Mouse (Mus musculus) G1E (cell line): ENCODE data around the gene Lmtk3. TPM values are rescaled to one million over a fixed set of nuclear protein-coding genes. Genes with fewer than 3 reads are reported as not detected.

Experiments
- ATAC-seq: 2 replicates; pipeline ENCODE4 v1.8.0; 2016; ENCODE audit warnings: mild to moderate bottlenecking; ENCODE audit not compliant: insufficient number of reproducible peaks, poor library complexity, low FRiP score, severe bottlenecking; ENCODE audit errors: extremely low read depth
- DNase-seq: peaks from one replicate; pipeline ENCODE4 v3.0.0; 2012; ENCODE audit warnings: low spot score
- H3K27me3 ChIP-seq: 2 replicates; pipeline ENCODE4 v1.6.1; 2012; ENCODE audit warnings: mild to moderate bottlenecking, low read length, inconsistent platforms; ENCODE audit not compliant: insufficient read depth
- H3K36me3 ChIP-seq: replicated peaks from 2 replicates; pipeline ENCODE3; 2012; ENCODE audit warnings: mild to moderate bottlenecking, inconsistent platforms
- H3K4me1 ChIP-seq: 2 replicates; pipeline ENCODE4 v1.6.1; 2012; ENCODE audit warnings: low read depth, low read length, inconsistent platforms, mixed read lengths; ENCODE audit not compliant: insufficient read depth
- H3K4me3 ChIP-seq: 2 replicates; pipeline ENCODE4 v1.5.1; 2012; ENCODE audit warnings: low read depth, mild to moderate bottlenecking, inconsistent platforms, low read length, moderate library complexity, mixed read lengths
- H3K9me3 ChIP-seq: replicated peaks from 2 replicates; pipeline ENCODE4 v1.6.1; 2012; ENCODE audit warnings: inconsistent platforms
- CTCF ChIP-seq: IDR thresholded peaks from 2 replicates; pipeline ENCODE4 v1.5.1; 2012; ENCODE audit warnings: low read depth, low read length, inconsistent platforms, mixed read lengths
- GATA1 ChIP-seq: IDR thresholded peaks from 2 replicates; pipeline ENCODE4 v1.6.1; 2012; ENCODE audit warnings: borderline replicate concordance, low read length, inconsistent platforms, mixed read lengths
- GATA2 ChIP-seq: IDR thresholded peaks from 2 replicates; pipeline ENCODE4 v1.6.1; 2012; ENCODE audit warnings: low read depth, low read length, inconsistent platforms, borderline replicate concordance
- POLR2AphosphoS5 ChIP-seq: IDR thresholded peaks from 2 replicates; pipeline ENCODE4 v1.6.1; 2012; ENCODE audit warnings: low read depth, low read length, inconsistent platforms; ENCODE audit not compliant: insufficient replicate concordance
- TAL1 ChIP-seq: conservative IDR thresholded peaks from 2 replicates; pipeline ENCODE4 v1.6.1; 2012; ENCODE audit warnings: low read depth, low read length, inconsistent platforms, mixed read lengths
- polyA plus RNA-seq: library from polyadenylated mRNA; stranded (reverse); fragments of >175 nt; gene quantifications from 2 replicates; pipeline ENCODE4 v1.2.3, GENCODE M21; 2012
- total RNA-seq, 2 experiments: library from RNA; stranded (forward) in 1 of 2; stranded (reverse) in 1 of 2; fragments of 200-1000 nt in 1 of 2; fragments of >200 nt in 1 of 2; fragmentation: Nextera tagmentation in 1 of 2; gene quantifications; 2 replicates each; pipeline ENCODE4 v1.2.3; 2014 to 2017

Gene Lmtk3
- total and polyA plus RNA-seq, 3 experiments, result 0.03 to 1.1 TPM; not detected in 1

- TF ChIP-seq POLR2AphosphoS5 (no peak), TAL1 (no peak), GATA1 (no peak), GATA2 (no peak), CTCF (no peak)
- H3K4me3 ChIP-seq, result peak overlapping the region; percentile 13; the same call in 1 of the 2 replicates
- no peak for ATAC-seq
- H3K36me3 ChIP-seq, result peaks cover 18% of the 10 kb centered on the region
- DNase-seq, result no peak
- peaks cover 31% of the 10 kb centered on the region for H3K4me1 ChIP-seq
- peaks cover 27% of the 10 kb centered on the region for H3K9me3 ChIP-seq
- H3K27me3 ChIP-seq, result peaks cover 2% of the 10 kb centered on the region; the same call in 1 of the 2 replicates
These were observed 49.7 kb downstream of the Lmtk3 start for GRCm38 (mm10) chr7:45833148-45833790.

GRCm38 (mm10) chr7:45833924-45834323, 50.4 kb downstream of the Lmtk3 start:
- ATAC-seq, result no peak
- peaks cover 25% of the 10 kb centered on the region for H3K4me1 ChIP-seq
- TF ChIP-seq GATA2 (no peak), POLR2AphosphoS5 (no peak), CTCF (no peak), GATA1 (no peak), TAL1 (no peak)
- peaks cover 12% of the 10 kb centered on the region for H3K36me3 ChIP-seq
- H3K9me3 ChIP-seq, result peaks cover 27% of the 10 kb centered on the region
- peak overlapping the region; percentile 13; the same call in 1 of the 2 replicates for H3K4me3 ChIP-seq
- no peak for DNase-seq
- peaks cover 2% of the 10 kb centered on the region; the same call in 1 of the 2 replicates for H3K27me3 ChIP-seq

DNA sequence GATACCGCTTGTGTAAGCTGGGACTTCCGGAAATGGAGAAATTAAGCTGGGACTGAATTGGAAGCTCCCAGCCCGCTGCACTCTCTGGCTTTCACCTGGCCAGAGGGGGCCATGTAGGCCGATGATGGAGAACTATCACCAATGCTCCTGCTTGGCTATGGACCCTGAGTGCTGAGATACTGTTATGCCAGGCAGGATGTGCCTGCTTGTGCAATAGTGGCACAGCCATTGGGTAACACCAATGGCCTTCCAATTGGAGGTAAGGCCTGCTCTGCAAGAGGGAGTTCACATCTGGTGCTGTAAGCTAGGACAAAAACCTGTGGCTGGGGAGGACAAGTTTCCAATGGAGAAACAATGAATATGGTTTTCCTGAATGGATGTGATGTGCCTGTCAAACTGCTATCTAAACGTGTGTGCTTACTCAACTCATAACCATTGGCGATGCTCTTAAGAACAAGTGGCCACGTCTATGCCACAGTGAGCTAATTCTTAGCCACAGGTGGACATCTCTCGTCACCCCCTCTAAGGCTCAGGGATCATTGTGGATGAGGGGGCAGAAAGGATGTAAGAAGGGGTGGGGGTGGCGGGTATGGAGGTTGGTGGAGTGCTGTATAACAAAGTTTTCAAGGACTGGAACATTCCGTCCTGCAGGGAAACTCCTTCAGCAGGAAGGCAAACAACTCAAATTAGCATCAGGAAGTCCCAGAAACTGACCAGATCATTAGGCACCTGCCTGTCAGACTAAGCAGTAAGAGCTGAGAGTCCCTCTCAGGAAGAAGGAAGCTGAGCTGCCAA, 59.6 kb downstream of the Lmtk3 start:
- Histone ChIP-seq H3K9me3 (no peaks in the 10 kb centered on the region), H3K4me3 (no peak overlapping the region), H3K36me3 (no peaks in the 10 kb centered on the region), H3K4me1 (no peaks in the 10 kb centered on the region), H3K27me3 (peaks cover 38% of the 10 kb centered on the region)
- ATAC-seq, result no peak
- no peak for DNase-seq
- no peak for TF ChIP-seq GATA1
- TF ChIP-seq TAL1, result no peak
- no peak for TF ChIP-seq POLR2AphosphoS5
- no peak for TF ChIP-seq GATA2
- no peak for TF ChIP-seq CTCF

DNA sequence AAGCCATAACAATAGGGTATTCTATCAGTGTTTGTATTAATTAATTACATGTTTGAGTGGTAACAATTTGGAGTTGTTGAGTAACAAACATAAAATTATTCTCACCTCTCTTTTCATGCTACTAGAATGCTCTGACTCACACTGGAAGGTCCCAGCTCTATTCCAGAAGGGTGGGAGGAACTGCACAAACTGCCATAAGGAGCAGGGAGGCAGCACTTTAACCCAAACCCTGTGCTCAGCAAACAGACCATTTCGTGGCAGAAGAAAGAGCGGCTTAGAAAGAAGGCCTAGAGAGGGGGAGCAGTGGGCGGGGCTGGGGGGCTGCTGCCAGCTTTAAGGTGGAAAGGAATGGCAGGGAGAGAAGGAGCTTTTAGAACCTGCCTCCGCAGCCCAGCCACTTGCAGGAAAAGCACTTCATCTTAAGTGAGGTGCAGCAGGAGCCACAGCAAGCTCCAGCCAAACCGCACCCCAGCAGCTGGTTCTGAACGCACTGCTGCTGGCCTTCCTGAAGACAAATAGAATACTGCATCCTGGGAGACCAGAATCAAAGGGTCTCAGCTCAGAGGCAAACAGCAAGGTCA, 65.0 kb downstream of the Lmtk3 start:
- no peak for TF ChIP-seq POLR2AphosphoS5
- Histone ChIP-seq H3K4me3 (no peak overlapping the region), H3K4me1 (no peaks in the 10 kb centered on the region), H3K36me3 (no peaks in the 10 kb centered on the region), H3K9me3 (no peaks in the 10 kb centered on the region), H3K27me3 (peaks cover 34% of the 10 kb centered on the region)
- ATAC-seq (no peak), DNase-seq (no peak)

DNA sequence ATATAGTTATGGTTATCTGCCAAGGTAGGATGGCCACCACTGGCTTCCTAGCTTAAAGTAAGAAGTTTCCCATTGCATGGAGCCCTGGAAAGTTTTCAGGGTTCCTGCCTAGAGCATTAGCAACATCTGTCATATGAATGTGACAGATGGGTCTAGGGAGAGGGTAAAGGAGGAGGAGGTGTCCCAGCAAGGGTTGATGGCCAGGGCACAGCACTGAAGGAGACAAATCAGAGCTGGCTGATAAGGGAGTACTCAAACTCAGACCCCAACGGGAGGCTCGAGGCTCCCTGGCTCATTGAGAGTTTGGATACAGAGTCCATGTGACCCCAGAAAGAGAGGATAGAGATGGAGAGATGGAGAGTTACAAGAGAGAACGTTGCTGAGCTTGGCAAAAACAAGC, 67.1 kb downstream of the Lmtk3 start:
- Histone ChIP-seq H3K27me3 (peaks cover 35% of the 10 kb centered on the region), H3K4me1 (no peaks in the 10 kb centered on the region), H3K36me3 (no peaks in the 10 kb centered on the region), H3K4me3 (no peak overlapping the region), H3K9me3 (no peaks in the 10 kb centered on the region)
- TF ChIP-seq GATA2, result no peak
- TF ChIP-seq CTCF, result no peak
- TF ChIP-seq POLR2AphosphoS5, result no peak
- no peak for TF ChIP-seq TAL1
- no peak for TF ChIP-seq GATA1
- no peak for DNase-seq
- ATAC-seq, result no peak

- H3K27me3 ChIP-seq, result peaks cover 45% of the 10 kb centered on the region
- H3K4me3 ChIP-seq, result no peak overlapping the region
- ATAC-seq, result no peak
- no peaks in the 10 kb centered on the region for H3K9me3 ChIP-seq
- no peak for DNase-seq
- H3K36me3 ChIP-seq, result no peaks in the 10 kb centered on the region
- no peaks in the 10 kb centered on the region for H3K4me1 ChIP-seq
- TF ChIP-seq GATA1 (no peak), GATA2 (no peak), CTCF (no peak), POLR2AphosphoS5 (no peak), TAL1 (no peak)
These were observed 69.6 kb downstream of the Lmtk3 start for GRCm38 (mm10) chr7:45853089-45853488.

Other genes with a start within 250 kb of the Lmtk3 start
Only the 20 nearest of the 28 such genes appear.
- not detected in 2 replicates for gene Mamstr, start 143.8 kb upstream of the Lmtk3 start, total RNA-seq (2014; fragmentation: Nextera tagmentation)
- not detected in 2 replicates for gene Mamstr, start 143.8 kb upstream of the Lmtk3 start, total RNA-seq (2017)
- not detected in 2 replicates for gene Mamstr, start 143.8 kb upstream of the Lmtk3 start, polyA plus RNA-seq
- not detected in 2 replicates for gene Fut2, start 117.3 kb upstream of the Lmtk3 start, total RNA-seq (2014; fragmentation: Nextera tagmentation)
- gene Fut2, start 117.3 kb upstream of the Lmtk3 start, total RNA-seq (2017), result 0.38 TPM in 1 of 2 replicates, not detected in the other
- not detected in 2 replicates for gene Fut2, start 117.3 kb upstream of the Lmtk3 start, polyA plus RNA-seq
- not detected in 2 replicates for gene Ntn5, start 99.7 kb upstream of the Lmtk3 start, total RNA-seq (2014; fragmentation: Nextera tagmentation)
- gene Ntn5, start 99.7 kb upstream of the Lmtk3 start, total RNA-seq (2017), result not detected in 2 replicates
- gene Ntn5, start 99.7 kb upstream of the Lmtk3 start, polyA plus RNA-seq, result 0.21 and 0.29 TPM in 2 replicates
- gene Sec1, start 89.3 kb upstream of the Lmtk3 start, total RNA-seq (2014; fragmentation: Nextera tagmentation), result not detected in 2 replicates
- gene Sec1, start 89.3 kb upstream of the Lmtk3 start, total RNA-seq (2017), result not detected in 2 replicates
- 0.02 TPM in 1 of 2 replicates, not detected in the other for gene Sec1, start 89.3 kb upstream of the Lmtk3 start, polyA plus RNA-seq
- gene Car11, start 83.9 kb upstream of the Lmtk3 start, total RNA-seq (2014; fragmentation: Nextera tagmentation), result 0.92 and 3.5 TPM in 2 replicates
- gene Car11, start 83.9 kb upstream of the Lmtk3 start, total RNA-seq (2017), result 0.16 and 0.58 TPM in 2 replicates
- gene Car11, start 83.9 kb upstream of the Lmtk3 start, polyA plus RNA-seq, result 0.63 and 0.78 TPM in 2 replicates
- gene Dbp, start 78.7 kb upstream of the Lmtk3 start, total RNA-seq (2014; fragmentation: Nextera tagmentation), result 22.8 and 30.2 TPM in 2 replicates
- 33.7 and 37.8 TPM in 2 replicates for gene Dbp, start 78.7 kb upstream of the Lmtk3 start, total RNA-seq (2017)
- gene Dbp, start 78.7 kb upstream of the Lmtk3 start, polyA plus RNA-seq, result 18.0 and 23.0 TPM in 2 replicates
- gene Rpl18, start 68.3 kb upstream of the Lmtk3 start, total RNA-seq (2014; fragmentation: Nextera tagmentation), result 3,054 and 3,291 TPM in 2 replicates
- gene Rpl18, start 68.3 kb upstream of the Lmtk3 start, total RNA-seq (2017), result 1,837 and 1,972 TPM in 2 replicates
- 14,383 and 17,578 TPM in 2 replicates for gene Rpl18, start 68.3 kb upstream of the Lmtk3 start, polyA plus RNA-seq
- gene Sphk2, start 65.7 kb upstream of the Lmtk3 start, total RNA-seq (2014; fragmentation: Nextera tagmentation), result 16.3 and 21.4 TPM in 2 replicates
- 9.3 and 9.8 TPM in 2 replicates for gene Sphk2, start 65.7 kb upstream of the Lmtk3 start, total RNA-seq (2017)
- 96.0 and 115 TPM in 2 replicates for gene Sphk2, start 65.7 kb upstream of the Lmtk3 start, polyA plus RNA-seq
- gene Fam83e, start 62.5 kb upstream of the Lmtk3 start, total RNA-seq (2014; fragmentation: Nextera tagmentation), result 0.34 and 0.38 TPM in 2 replicates
- 1.2 and 1.3 TPM in 2 replicates for gene Fam83e, start 62.5 kb upstream of the Lmtk3 start, total RNA-seq (2017)
- gene Fam83e, start 62.5 kb upstream of the Lmtk3 start, polyA plus RNA-seq, result 0.49 and 0.77 TPM in 2 replicates
- gene Spaca4, start 57.9 kb upstream of the Lmtk3 start, total RNA-seq (2014; fragmentation: Nextera tagmentation), result not detected in 2 replicates
- gene Spaca4, start 57.9 kb upstream of the Lmtk3 start, total RNA-seq (2017), result not detected in 2 replicates
- gene Spaca4, start 57.9 kb upstream of the Lmtk3 start, polyA plus RNA-seq, result not detected in 2 replicates
- gene Sult2b1, start 931 bp downstream of the Lmtk3 start, total RNA-seq (2014; fragmentation: Nextera tagmentation), result not detected in 2 replicates
- 0.05 and 0.35 TPM in 2 replicates for gene Sult2b1, start 931 bp downstream of the Lmtk3 start, total RNA-seq (2017)
- gene Sult2b1, start 931 bp downstream of the Lmtk3 start, polyA plus RNA-seq, result not detected in 2 replicates
- 14.5 and 18.5 TPM in 2 replicates for gene Cyth2, start 30.8 kb downstream of the Lmtk3 start, total RNA-seq (2014; fragmentation: Nextera tagmentation)
- 40.9 and 47.6 TPM in 2 replicates for gene Cyth2, start 30.8 kb downstream of the Lmtk3 start, total RNA-seq (2017)
- 85.5 and 121 TPM in 2 replicates for gene Cyth2, start 30.8 kb downstream of the Lmtk3 start, polyA plus RNA-seq
- gene Kcnj14, start 41.0 kb downstream of the Lmtk3 start, total RNA-seq (2014; fragmentation: Nextera tagmentation), result 0.30 TPM in 1 of 2 replicates, not detected in the other
- gene Kcnj14, start 41.0 kb downstream of the Lmtk3 start, total RNA-seq (2017), result 0.23 and 0.33 TPM in 2 replicates
- gene Kcnj14, start 41.0 kb downstream of the Lmtk3 start, polyA plus RNA-seq, result 0.39 and 0.57 TPM in 2 replicates
- 10.2 and 16.9 TPM in 2 replicates for gene Grwd1, start 47.2 kb downstream of the Lmtk3 start, total RNA-seq (2014; fragmentation: Nextera tagmentation)
- gene Grwd1, start 47.2 kb downstream of the Lmtk3 start, total RNA-seq (2017), result 20.6 and 21.9 TPM in 2 replicates
- 62.9 and 72.8 TPM in 2 replicates for gene Grwd1, start 47.2 kb downstream of the Lmtk3 start, polyA plus RNA-seq
- gene Kdelr1, start 89.0 kb downstream of the Lmtk3 start, total RNA-seq (2014; fragmentation: Nextera tagmentation), result 125 and 135 TPM in 2 replicates
- 54.8 and 55.2 TPM in 2 replicates for gene Kdelr1, start 89.0 kb downstream of the Lmtk3 start, total RNA-seq (2017)
- gene Kdelr1, start 89.0 kb downstream of the Lmtk3 start, polyA plus RNA-seq, result 209 and 350 TPM in 2 replicates
- gene Grin2d, start 94.6 kb downstream of the Lmtk3 start, total RNA-seq (2014; fragmentation: Nextera tagmentation), result not detected in 2 replicates
- under 0.01 and 0.11 TPM in 2 replicates for gene Grin2d, start 94.6 kb downstream of the Lmtk3 start, total RNA-seq (2017)
- gene Grin2d, start 94.6 kb downstream of the Lmtk3 start, polyA plus RNA-seq, result 0.01 TPM in 2 replicates
- gene Syngr4, start 113.0 kb downstream of the Lmtk3 start, total RNA-seq (2014; fragmentation: Nextera tagmentation), result 33.2 and 36.2 TPM in 2 replicates
- 3.7 and 6.4 TPM in 2 replicates for gene Syngr4, start 113.0 kb downstream of the Lmtk3 start, total RNA-seq (2017)
- gene Syngr4, start 113.0 kb downstream of the Lmtk3 start, polyA plus RNA-seq, result 42.5 and 44.9 TPM in 2 replicates
- gene Tmem143, start 113.2 kb downstream of the Lmtk3 start, total RNA-seq (2014; fragmentation: Nextera tagmentation), result 14.4 and 15.3 TPM in 2 replicates
- gene Tmem143, start 113.2 kb downstream of the Lmtk3 start, total RNA-seq (2017), result 11.7 and 13.2 TPM in 2 replicates
- gene Tmem143, start 113.2 kb downstream of the Lmtk3 start, polyA plus RNA-seq, result 33.8 and 37.8 TPM in 2 replicates
- not detected in 2 replicates for gene Emp3, start 137.7 kb downstream of the Lmtk3 start, total RNA-seq (2014; fragmentation: Nextera tagmentation)
- 4.8 and 7.6 TPM in 2 replicates for gene Emp3, start 137.7 kb downstream of the Lmtk3 start, total RNA-seq (2017)
- gene Emp3, start 137.7 kb downstream of the Lmtk3 start, polyA plus RNA-seq, result 1.9 and 2.8 TPM in 2 replicates
- not detected in 2 replicates for gene Ccdc114, start 140.3 kb downstream of the Lmtk3 start, total RNA-seq (2014; fragmentation: Nextera tagmentation)
- gene Ccdc114, start 140.3 kb downstream of the Lmtk3 start, total RNA-seq (2017), result 0.17 and 0.22 TPM in 2 replicates
- 0.07 and 0.09 TPM in 2 replicates for gene Ccdc114, start 140.3 kb downstream of the Lmtk3 start, polyA plus RNA-seq